Mouse (Mus musculus): Measurements from ENCODE around the gene Bmp2k.

Bmp2k gene

DNA sequence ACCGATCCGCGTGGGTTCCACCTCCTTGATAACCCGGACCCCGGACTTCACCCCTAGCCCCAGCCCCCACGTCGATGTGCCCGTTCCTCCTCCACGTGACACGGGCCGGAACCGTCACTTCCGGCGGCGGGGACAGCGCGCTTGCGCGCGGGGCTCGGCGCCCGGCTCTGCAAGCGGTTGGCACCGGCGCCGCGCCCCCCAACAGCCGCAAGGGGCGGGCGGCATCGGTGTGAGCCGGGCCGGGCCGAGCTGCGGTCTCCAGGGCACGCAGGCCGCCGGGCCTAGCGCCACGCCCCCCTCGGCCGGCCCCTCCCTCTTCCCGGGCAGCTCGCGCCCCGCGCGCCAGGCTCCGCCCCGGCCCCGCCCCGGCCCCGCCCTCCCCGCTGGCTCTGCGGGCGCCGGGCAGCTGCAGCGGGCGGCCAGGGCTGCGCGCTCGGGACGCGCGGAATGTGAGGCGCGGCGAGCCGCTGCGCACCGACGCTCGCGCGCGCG, at the start of gene Bmp2k:
TSS of gene Bmp2k (plus strand) at position 380 of the 492 bp plus-strand sequence.
- peak; percentile 94 to 96 for DNase-seq (ENCODE audit: low spot score in 2 of 2)

DNA sequence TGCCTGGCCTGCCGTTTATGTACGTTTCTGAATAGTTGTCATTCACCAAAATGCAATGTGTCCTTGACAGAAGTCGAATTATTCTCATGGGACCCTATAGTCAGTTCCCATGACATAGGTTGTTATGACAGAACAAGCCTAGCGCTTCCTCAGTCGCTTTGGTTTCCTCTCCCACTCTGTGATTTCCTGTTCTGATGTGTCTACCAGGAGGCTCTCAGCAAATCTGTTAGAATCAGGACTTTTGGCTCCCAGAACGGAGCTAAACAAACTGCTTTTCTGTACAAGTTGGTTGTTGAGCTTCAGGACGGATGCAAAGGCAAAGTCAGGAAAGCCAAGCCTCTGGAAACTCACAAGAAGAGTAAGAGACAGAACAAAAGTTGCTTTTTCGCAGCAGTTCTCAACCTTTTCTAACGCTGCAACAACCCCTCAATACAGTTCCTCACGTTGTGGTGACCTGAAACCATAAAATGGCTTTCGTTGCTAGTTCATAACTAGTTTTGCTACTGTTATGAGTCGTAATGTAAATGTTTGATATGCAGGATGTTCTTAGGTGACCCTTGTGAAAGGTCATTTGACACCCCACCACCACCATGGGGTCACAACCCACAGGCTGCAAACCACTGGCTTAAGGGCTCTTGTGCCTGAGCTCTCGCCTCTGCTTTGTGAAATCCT, 48.5 kb upstream of the Bmp2k start:
- DNase-seq (ENCODE audit: low spot score in 2 of 2), result no peak

DNA sequence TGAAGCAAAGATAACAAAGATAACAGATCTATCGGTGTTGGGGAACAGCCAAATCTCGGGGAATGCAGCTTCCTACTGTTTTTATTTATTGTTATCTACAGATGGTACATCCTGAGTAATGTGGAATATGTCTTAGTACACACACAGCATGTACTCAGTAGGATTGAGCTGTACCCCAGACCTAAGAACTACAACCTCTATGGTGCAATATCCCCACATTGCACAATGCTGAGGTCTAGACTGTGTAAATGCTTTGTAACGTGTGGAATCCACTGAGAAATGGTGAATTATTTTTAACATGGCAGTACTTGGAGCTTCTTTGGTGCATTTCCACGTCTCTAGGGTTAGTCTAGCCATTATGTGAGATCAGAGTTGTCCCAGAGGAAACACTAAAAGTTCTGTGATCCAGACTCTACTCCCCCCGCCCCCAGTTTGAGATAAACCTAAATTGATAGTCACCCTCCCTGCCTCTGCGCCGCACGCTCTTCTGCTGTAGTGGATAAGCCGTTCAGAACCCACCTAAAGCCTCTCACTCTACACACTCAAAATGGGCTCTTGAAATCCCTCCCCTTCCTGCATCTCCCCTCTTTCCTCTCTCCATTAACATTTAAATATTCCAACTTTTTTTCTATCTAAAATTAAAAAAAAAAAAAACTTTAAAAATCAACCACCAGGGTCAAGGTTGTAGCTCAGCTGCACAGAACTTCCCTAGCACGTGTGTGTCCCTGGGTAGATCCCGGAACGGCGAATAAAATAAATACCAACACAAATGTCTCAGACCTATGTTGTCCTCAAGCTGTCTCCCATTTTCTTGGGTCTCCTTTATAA, 47.4 kb upstream of the Bmp2k start:
- no peak for DNase-seq (ENCODE audit: low spot score in 2 of 2)

DNA sequence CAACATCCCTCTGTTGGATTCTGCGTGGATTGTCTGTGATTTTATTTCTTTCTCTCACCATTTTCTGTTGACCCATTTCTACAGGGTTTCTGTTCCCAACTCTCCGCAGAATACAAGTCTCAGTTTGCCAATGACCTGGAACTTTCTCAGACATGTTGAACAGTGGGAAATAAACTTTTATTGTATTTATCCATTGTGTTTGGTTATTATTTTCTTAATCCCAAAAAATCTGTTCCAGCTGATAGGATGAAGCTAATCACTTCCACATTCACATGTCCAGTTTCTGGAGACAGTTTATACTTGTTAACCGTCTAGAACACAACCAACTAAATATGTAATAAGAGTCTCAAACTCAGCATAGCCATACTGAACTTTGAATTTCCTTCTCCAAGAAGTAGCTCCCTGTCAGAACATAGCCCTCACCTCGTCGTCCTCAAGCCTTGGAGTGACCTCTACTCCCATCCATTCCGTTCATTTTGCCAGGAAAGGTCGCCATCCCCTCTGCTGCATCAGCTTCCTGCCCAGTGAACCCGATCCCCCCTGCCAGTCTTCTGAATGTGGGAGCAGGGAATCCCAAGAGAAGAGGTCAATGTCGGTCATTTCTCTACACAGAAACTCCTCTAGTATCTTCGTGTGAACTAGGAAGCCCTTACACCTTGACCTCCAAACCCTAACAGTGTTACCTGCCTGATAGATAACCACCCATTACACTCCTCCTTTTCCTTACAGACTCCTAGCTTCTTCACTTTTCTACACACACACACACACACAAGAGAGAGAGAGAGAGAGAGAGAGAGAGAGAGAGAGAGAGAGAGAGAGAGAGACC, 46.6 kb upstream of the Bmp2k start:
- DNase-seq (ENCODE audit: low spot score in 2 of 2), result no peak

DNA sequence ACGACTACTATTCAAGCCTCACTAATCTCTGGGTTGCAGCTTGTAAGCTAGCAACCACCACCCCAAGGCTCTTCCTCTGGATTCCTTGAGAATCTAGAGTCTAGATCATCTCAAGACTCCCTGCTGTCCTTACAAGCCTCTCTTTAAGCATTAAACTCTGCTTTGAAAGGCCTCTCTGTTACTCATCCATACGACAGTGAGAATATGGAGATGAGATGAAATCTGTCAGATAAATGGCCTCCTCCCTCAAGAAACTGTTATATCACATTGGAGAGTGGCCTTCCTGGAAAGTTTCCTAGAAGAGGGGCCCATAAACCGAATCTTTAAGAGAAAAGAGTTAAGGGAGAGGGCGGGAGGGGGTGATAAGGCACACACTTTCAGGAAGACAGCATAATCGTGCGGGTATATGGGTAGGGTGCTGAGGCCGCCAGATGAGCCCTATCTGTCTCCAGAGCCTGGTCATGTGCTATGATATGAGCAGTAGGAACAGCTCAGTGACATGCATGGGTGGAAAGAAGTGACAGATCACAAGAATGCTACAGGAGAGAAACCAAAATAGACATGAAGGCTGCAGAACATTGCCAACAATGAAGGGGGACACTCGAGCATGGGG, 45.9 kb upstream of the Bmp2k start:
- peak in 1 of 2 experiments; percentile 62 for DNase-seq (ENCODE audit: low spot score in 2 of 2)

DNA sequence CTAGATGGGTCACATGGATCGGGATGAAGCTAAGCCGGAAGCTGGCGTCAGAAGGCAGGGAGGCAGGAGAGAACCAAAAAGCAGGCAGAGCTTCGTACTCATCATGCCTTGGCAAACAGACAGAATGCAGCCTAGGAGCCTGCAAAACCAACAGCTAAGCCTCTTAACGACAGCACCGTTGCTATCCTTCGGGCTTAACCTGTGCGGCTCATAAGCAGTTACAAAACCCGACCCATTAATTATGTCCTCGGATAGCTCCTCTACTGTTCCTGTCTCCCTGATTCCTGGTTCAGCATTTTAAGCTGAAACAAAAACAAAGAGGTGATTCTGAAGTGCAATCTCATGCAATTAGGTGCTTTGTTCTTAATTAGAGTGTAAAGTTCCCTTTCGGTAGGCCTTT, 43.4 kb upstream of the Bmp2k start:
- no peak for DNase-seq (ENCODE audit: low spot score in 2 of 2)

DNA sequence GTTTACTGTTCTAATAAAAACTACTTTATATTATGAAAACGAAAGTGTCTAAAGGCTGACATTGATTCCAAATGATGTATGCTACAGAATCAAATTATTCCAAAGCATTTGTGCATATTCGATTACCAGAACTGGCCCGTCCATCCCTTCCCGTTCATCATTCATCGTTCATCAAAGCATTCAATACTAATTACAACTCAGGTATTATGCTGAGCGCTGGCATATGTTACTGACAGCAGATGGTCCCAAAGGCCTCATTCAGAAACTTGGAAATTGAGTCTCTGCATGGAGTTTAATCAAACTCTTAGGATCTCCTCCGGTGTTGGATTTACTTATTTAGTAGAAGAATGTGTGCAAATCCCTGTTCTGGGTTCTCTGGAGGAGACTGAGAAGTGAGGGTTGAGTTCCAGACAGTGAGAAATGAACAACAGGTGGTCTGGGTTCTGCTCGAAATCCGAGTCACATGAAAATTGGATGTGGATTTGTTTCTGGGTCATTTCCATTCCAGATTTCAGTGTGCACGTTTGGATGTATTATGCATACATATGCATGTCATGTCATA, 42.9 kb upstream of the Bmp2k start:
- DNase-seq (ENCODE audit: low spot score in 2 of 2), result no peak

DNA sequence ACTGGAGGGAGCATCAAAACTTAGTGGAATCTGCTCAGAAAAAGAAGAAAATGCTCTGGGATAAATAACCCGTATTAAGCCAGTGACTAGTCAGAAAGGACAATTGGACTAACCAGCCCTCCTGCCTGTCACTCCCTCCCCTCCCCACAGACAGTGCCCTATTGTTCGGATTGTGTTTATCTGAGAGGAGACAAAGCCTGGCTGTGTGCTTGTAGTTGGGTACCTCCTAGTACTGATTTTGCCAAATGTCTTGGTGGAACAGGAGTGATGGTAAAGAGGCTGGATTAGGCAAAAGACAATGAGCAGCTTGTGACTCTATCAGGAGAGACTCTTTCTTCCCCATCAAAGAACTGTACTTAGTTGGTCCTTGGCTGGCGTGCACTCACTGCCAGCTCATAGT, 40.6 kb upstream of the Bmp2k start:
- DNase-seq (ENCODE audit: low spot score in 2 of 2), result no peak

DNA sequence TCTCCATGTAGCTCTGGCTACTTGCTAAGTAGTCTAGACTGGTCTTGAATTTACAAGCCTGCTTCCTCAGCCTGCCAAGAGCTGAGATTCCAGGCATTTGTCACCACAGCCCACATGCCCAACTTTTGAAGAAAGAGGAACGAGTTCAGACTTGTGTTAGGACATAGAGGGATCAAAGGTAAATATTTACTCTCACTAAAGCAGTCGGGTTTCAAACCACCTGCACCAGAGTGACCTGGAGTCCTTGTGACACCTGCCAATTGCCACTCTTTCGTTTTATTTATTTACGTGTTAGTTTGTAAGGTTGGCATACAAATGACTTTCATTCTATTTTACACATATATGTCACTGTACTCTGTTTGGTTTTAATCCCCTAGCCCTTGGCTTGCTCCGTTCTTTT, 36.4 kb upstream of the Bmp2k start:
- no peak for DNase-seq (ENCODE audit: low spot score in 2 of 2)

DNA sequence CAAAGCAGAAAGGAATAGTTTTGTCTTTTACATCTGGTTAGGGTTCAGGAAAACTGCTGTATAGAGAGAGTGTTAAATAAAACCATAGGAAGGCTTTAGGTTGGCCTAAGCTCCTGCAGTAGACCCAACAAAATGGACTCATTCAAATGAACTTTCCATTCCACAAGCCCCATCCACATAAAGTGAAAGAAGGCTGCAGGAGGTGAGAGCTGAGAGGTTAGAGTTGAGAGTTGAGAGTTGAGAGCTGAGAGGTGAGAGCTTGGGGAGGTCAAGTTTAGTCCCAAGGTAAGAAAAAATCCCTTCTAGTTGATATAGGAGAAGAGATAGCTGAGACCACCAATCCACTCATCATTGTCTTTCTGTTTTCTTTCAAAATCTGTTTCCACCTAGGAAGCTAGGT, 35.6 kb upstream of the Bmp2k start:
- no peak for DNase-seq (ENCODE audit: low spot score in 2 of 2)

DNA sequence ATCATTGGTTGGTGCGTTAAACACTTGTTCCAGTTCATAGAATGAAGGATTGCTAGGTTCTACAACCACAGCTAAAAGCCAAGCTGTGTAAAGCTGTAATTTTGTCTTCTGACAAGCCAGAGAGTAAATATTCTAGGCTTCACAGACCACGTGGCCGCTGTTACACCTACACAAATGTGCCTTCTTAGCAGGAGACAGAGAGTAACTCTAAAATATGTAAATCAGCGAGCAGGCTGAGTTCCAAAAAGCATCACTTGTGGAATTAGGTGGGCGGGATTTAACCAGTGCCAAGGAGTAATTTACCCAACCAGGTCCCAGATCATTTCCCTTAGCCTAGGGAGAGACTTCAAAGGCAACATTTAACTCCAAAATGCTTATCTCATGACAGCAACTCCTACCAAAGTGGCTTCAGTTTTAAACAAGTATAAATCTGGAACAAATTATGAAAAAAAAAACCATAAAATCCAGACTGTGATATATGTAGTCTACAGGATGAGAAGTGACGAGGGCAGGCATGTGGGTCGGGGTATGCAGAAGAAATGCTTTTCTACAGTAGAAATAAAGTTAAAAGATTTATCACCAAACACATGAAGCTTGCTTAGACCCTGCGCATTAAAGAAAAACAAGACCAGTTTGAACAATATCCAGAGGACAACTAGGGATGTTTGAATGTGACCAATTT, 35.1 kb upstream of the Bmp2k start:
- DNase-seq (ENCODE audit: low spot score in 2 of 2), result no peak

DNA sequence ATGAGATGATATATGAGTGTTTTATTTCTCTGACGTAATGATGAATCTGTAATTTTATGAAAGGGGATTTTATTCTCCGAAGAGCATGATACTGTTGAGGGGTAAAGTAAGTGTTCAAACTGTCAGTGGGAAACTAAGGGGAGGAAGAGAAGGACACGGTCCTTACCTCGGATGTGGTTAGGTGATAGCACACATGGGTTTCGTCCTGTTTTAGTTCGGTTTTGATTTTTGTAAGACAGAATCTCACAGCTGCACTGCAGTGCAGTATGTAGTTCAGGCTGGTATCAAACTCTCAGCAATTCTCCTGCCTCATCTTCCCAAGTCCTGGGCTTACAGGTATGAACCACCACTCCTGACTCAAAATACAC, 34.6 kb upstream of the Bmp2k start:
- DNase-seq (ENCODE audit: low spot score in 2 of 2), result no peak

DNA sequence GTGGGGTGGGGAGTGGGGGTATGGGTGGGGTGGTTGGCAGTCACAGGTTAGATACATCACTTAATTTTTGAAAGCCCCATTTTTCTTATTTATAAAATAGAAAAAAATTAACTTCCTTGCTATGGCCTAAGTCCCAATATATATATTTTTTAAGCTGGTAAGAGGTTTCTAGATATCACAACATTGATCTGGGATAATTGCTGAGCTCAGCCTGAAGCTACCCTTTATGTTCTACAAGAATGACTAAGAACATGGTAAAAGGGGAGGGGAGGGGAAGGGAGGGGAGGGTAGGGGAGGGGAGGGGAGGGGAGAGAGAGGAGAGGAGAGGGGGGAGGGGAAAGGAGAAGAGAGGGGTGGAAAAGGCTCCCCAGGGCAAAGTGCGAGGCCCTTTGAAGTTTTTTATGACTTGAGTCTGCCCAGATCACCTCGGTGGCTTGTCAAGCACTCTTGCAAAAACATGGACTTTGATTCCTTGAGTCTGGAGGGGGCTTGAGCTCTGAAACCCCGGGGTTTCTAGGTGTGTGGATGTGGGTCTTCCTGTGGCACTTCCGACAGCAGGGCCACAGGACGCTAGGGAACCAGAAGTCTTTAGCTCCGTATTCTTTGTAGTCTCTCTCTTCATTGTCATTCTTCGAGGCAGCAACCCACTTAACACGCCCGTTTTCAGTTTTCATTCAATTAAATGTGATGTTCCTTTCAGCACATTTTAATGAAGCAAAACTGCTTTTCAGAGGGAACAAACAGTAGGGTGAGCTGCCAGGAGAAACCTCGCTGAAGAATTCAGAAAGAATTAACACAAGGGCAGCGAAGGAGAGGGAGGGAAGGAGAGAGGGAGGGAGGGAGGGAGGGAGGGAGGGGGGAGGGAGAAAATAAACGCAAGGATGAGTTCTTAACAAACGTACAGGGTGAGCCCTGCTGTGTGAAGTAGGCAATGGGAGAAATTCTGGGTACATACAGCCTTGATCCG, 33.1 kb upstream of the Bmp2k start:
- no peak for DNase-seq (ENCODE audit: low spot score in 2 of 2)

DNA sequence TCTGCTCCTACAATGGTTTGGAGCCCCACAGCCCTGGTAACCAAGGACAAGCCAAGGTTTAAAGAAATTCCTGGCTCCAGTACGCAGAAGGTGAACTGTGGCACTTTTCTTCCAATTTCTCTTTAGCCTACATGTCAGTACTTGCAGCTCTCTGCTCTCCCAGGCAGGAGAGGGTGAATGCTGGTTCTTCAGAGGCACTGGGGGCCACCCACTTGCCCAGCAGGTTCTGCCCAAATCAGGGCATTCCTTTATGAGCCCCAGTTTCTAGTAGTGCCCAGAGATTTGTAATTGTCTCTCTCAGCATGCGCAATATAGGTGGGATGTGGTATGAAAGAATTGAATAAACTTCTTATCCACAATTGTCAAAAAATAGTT, 32.5 kb upstream of the Bmp2k start:
- DNase-seq (ENCODE audit: low spot score in 2 of 2), result no peak

DNA sequence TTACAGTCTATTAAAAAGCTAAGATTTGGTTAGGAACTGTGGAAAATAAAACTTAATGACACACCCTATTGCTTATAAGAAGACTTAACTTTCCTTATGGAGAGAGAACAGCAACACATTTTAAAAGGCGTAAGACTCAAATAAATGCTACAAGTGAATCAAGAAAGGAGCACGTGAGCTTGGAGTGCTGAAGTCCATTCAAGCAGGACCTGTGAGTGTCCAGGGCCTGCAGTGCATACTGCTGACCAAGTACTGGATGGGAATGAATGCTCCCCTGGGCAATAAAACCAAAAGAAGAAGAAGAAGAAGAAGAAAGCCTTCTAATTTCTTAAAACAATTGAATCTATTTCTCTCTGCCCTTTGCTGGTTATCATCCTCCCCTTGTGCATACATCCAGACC, 32.0 kb upstream of the Bmp2k start:
- DNase-seq (ENCODE audit: low spot score in 2 of 2), result no peak

DNA sequence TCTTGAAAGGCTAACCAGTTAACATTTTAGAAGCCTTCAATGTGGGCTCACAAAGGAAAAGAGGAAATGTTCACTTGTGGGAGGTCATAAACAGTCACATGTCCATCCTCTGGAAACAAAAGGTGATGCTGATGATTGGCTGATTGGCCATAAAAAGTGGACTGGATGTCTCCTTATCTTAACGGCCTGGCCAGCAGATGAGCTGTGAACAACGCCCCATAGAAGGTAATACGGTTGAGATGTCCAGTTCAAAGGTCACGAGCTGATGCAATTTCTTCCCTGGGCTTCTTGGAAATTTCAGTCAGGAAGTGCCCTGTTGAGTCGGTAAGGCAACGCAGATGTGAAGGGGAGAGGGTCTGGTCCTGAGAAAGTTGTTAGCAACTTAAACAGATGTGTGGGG, 28.9 kb upstream of the Bmp2k start:
- no peak for DNase-seq (ENCODE audit: low spot score in 2 of 2)

DNA sequence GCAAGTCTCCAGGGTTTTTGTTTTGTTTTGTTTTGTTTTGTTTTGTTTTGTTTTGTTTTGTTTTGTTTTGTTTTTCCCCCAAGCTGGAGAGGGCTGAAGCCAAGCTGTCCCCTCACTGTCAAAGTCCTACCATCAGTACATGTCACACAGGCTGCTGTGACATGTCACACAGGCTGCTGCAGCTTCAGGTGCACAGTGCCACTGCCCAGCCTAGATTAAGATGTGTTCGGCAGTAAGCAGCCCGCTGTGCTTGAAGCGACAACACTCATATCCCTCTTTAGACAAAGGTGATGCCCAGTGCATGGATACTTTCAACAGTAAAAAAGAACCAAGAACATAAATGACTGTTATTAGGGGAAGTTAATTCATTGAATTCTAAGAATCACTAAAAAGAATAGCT, 28.5 kb upstream of the Bmp2k start:
- no peak for DNase-seq (ENCODE audit: low spot score in 2 of 2)

DNA sequence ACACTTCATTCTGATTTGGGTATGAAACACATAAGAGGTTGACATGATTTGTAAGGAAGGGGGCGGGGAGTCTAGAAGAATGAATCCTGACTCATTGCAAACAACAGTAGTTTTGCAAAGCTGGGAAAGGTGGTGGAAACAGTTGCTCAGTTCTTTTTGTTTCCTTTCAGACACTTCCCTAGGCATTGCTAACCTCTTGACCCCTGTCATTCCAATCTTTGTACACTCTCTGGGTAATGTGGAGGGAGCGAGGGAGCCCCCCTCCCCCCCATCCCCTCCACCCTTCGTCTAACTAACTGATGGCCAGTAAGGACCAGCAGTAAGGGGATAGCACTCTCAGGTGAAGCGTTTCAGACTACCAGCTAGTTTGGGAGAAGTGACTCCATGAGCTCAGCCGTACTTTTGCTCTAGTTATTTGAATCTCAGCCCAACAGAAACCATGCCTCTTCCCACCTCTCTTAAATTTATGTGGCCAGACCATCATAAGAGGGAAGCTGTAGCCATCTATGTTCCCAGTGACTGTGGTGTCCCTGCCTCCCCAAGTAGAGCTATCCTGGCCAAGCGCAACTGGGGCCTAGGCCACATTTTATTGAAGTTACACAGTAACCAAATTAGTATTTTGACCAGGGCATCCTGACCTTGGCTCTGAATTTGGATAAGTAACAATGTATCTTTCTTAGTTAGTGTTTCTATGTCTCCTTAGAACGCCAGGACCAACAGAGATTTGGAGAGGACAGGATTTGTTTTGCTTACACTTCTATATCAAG, 27.6 kb upstream of the Bmp2k start:
- no peak for DNase-seq (ENCODE audit: low spot score in 2 of 2)

DNA sequence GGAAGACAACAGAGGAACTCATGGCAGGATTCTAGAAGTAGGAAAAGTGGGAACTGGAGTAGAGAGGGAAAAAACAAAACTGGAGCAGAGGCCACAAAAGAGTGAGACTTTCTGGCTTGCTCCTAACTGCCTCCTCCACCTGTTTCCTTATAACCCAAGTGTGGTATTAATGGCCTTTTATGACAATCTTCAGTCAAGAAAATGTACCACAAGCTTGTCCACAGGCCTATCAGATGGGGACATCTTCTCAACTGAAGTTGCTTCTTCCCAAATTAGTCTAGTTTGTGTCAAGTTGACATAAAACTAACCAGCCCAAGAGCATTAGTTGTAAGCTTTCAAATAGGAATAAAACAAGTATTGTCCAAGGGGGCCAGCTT, 27.0 kb upstream of the Bmp2k start:
- no peak for DNase-seq (ENCODE audit: low spot score in 2 of 2)
